Mouse (Mus musculus): Measurements from ENCODE around the gene BC049352.

GRCm38 (mm10) chr9:45189661-45190174 is 7.9 kb downstream of the BC049352 start:
- no peak for TF ChIP-seq RCOR1 (conservative IDR thresholded peaks at IDR 0.05; ENCODE audit: low read depth, low read length)
- no peak for TF ChIP-seq CTCF (conservative IDR thresholded peaks at IDR 0.05 in 1 of 2, IDR thresholded peaks at IDR 0.05 in 1 of 2; ENCODE audit: low read depth in 2 of 2, low read length in 2 of 2)

All from CH12.LX (cell line).